12 mouse cellular contexts compared by ENCODE assay signal in genomic region chr16:34525866-34526265, GRCm38 (mm10). TPM values are rescaled to one million over a fixed set of nuclear protein-coding genes. Genes with fewer than 3 reads are reported as not detected.
DNase-seq lines count a peak whose midpoint lies in the region; ATAC-seq and TF ChIP-seq lines count a peak whose summit lies in the region.
"Had no signal": no experiment of that assay in that cellular context is flagged by ENCODE, and none has a peak within 500 bp of the region (broad histone marks: within the 10 kb centered on the region; RNA-seq: fewer than 3 reads in every experiment).

No protein-coding gene starts in this region.

- H3K27ac ChIP-seq in heart, postnatal 0 days (ENCODE audit: low read depth) = no peak overlapping the region
- H3K27ac ChIP-seq in intestine, postnatal 0 days (ENCODE audit: low read depth, low read length) = no peak overlapping the region
- H3K27ac ChIP-seq: lung, embryonic 15.5 days had no signal

- no peak for TF ChIP-seq EP300 in heart, postnatal 0 days (IDR thresholded peaks at IDR 0.05; ENCODE audit: low read depth)

- 77% methylated on average over 8 of the region's 8 CpGs for WGBS in heart, postnatal 0 days
- 83% methylated on average over 8 of the region's 8 CpGs for WGBS in intestine, postnatal 0 days

- no peak for DNase-seq in heart, postnatal 0 days (ENCODE audit: low spot score)
- no peak for DNase-seq in heart, adult 11 months
- peak; percentile 50 for DNase-seq in brain, embryonic 14.5 days (ENCODE audit: low read depth)
- DNase-seq in frontal cortex, postnatal 36 days (ENCODE audit: low spot score in 2 of 2) = peak; percentile 60 to 72
- DNase-seq in right cerebral cortex, adult 18-20 months = peak; percentile 80
- no peak for DNase-seq in testis, postnatal 14 days (ENCODE audit: low spot score)
- DNase-seq in heart, postnatal 36 days = no peak
- DNase-seq: cerebellum, adult 9-10 months; kidney, adult 18-20 months had no signal

- intact Hi-C loops in heart, postnatal 36 days (cut with DNase I) = no loop called here

- TF ChIP-seq POLR2A in brain, embryonic 14.5 days (IDR thresholded peaks at IDR 0.05; ENCODE audit: borderline replicate concordance, extremely low read depth, insufficient read depth, insufficient read length, poor library complexity, severe bottlenecking) = no peak

- H3K4me3 ChIP-seq in heart, postnatal 0 days (ENCODE audit: low read depth, low read length) = no peak overlapping the region
- H3K4me3 ChIP-seq in intestine, postnatal 0 days (ENCODE audit: low read depth, low read length) = no peak overlapping the region
- H3K4me3 ChIP-seq: heart, embryonic 13.5 days; lung, embryonic 15.5 days had no signal

- ATAC-seq in heart, postnatal 0 days (ENCODE audit: insufficient read depth, low read depth) = no peak
- ATAC-seq in intestine, postnatal 0 days = no peak

- peak; percentile 49 for TF ChIP-seq CTCF in heart, postnatal 0 days (IDR thresholded peaks at IDR 0.05; ENCODE audit: low read depth)
- no peak for TF ChIP-seq CTCF in brain, embryonic 14.5 days (IDR thresholded peaks at IDR 0.05; ENCODE audit: borderline replicate concordance, extremely low read depth, insufficient read depth, insufficient read length)
- TF ChIP-seq CTCF in intestine, postnatal 0 days (IDR thresholded peaks at IDR 0.05; ENCODE audit: low read depth) = no peak; the same call in 1 of the 2 replicates

- H3K4me2 ChIP-seq in heart, postnatal 0 days (ENCODE audit: low read depth, low read length) = no peak overlapping the region
- no peak overlapping the region for H3K4me2 ChIP-seq in intestine, postnatal 0 days (replicated peaks; ENCODE audit: low read depth)
- H3K4me2 ChIP-seq: heart, embryonic 13.5 days; lung, embryonic 15.5 days had no signal

- H3K9me3 ChIP-seq in heart, postnatal 0 days (replicated peaks; ENCODE audit: control insufficient read depth, low read length) = no peaks in the 10 kb centered on the region
- H3K9me3 ChIP-seq in intestine, postnatal 0 days (ENCODE audit: control insufficient read depth) = no peaks in the 10 kb centered on the region
- H3K9me3 ChIP-seq: heart, embryonic 13.5 days; lung, embryonic 15.5 days had no signal

- H3K9ac ChIP-seq in heart, postnatal 0 days (replicated peaks; ENCODE audit: low read depth, low read length) = no peak overlapping the region
- no peak overlapping the region for H3K9ac ChIP-seq in intestine, postnatal 0 days (ENCODE audit: low read depth, low read length)
- H3K9ac ChIP-seq: heart, embryonic 13.5 days; lung, embryonic 15.5 days had no signal

- H3K4me1 ChIP-seq in heart, postnatal 0 days (ENCODE audit: control insufficient read depth, insufficient read depth) = no peaks in the 10 kb centered on the region
- no peaks in the 10 kb centered on the region for H3K4me1 ChIP-seq in intestine, postnatal 0 days (replicated peaks; ENCODE audit: control insufficient read depth, insufficient read depth, low read length)

- H3K36me3 ChIP-seq in heart, postnatal 0 days (replicated peaks; ENCODE audit: control insufficient read depth, insufficient read depth, low read length) = no peaks in the 10 kb centered on the region
- no peaks in the 10 kb centered on the region for H3K36me3 ChIP-seq in intestine, postnatal 0 days (ENCODE audit: control insufficient read depth, insufficient read depth)
- H3K36me3 ChIP-seq: heart, embryonic 13.5 days; lung, embryonic 15.5 days had no signal

- H3K27me3 ChIP-seq in heart, postnatal 0 days (ENCODE audit: control insufficient read depth, insufficient read depth, low read length) = no peaks in the 10 kb centered on the region
- no peaks in the 10 kb centered on the region for H3K27me3 ChIP-seq in intestine, postnatal 0 days (replicated peaks; ENCODE audit: control insufficient read depth, insufficient read depth, low read length)
- H3K27me3 ChIP-seq: heart, embryonic 13.5 days; lung, embryonic 15.5 days had no signal

RNA-seq across cellular contexts. Expression of gene Kalrn, which starts 47.5 kb away (rescaled TPM):
- 44.5 and 48.9 TPM in 2 replicates for total RNA-seq in heart, postnatal 0 days (2014; rRNA removed; ENCODE audit: low replicate concordance)
- polyA plus RNA-seq in heart, postnatal 0 days (2015; fragmentation: Nextera tagmentation; extraction: Ambion mirVana) = 19.4 and 20.0 TPM in 2 replicates
- polyA plus RNA-seq in brain, embryonic 14.5 days (2012; rRNA removed) = 30.4 and 52.2 TPM in 2 replicates
- 10 to 100 TPM; 30.2 to 32.1 TPM for total RNA-seq in heart, postnatal 36 days (2021)
- polyA plus RNA-seq in intestine, postnatal 0 days (2015; fragmentation: Nextera tagmentation; extraction: Ambion mirVana) = 7.5 and 8.0 TPM in 2 replicates

Comparison
In these comparisons a context has a peak if more than half of its experiments do, and no peak if none do; other contexts are left out.
1. DNase-seq: peak in brain, embryonic 14.5 days (single experiment), frontal cortex, postnatal 36 days (2 of 2) and right cerebral cortex, adult 18-20 months (single experiment); none in heart, postnatal 0 days (single experiment), heart, adult 11 months (single experiment), testis, postnatal 14 days (single experiment) and heart, postnatal 36 days (0 of 2).